Mouse (Mus musculus): ENCODE measurements around the gene Sqstm1.

GRCm38 (mm10) chr11:50190362-50190761 is 20.3 kb downstream of the Sqstm1 start:
- TF ChIP-seq CTCF (IDR thresholded peaks at IDR 0.05) = no peak
- no peak for TF ChIP-seq EP300 (IDR thresholded peaks at IDR 0.05)
